Mouse (Mus musculus) heart, postnatal 0 days (tissue): ENCODE results near the gene Klhl29. TPM values are rescaled to one million over a fixed set of nuclear protein-coding genes. Genes with fewer than 3 reads are reported as not detected.

ENCODE experiments used
- ATAC-seq: fragments of 200-750 bp; cut with Nextera tagmentation; 2 replicates; pipeline ENCODE4 v1.8.0; 2017; ENCODE audit warnings: low read depth, moderate number of reproducible peaks, moderate library complexity; ENCODE audit not compliant: insufficient read depth
- DNase-seq: peaks from one replicate; pipeline ENCODE4 v3.0.0-alpha.2; 2016; ENCODE audit warnings: low spot score
- H3K27ac ChIP-seq: fragments of 300-500 bp; sonication (generic); 2 replicates; pipeline ENCODE4 v1.5.1; 2014; ENCODE audit warnings: low read depth, mild to moderate bottlenecking
- H3K27me3 ChIP-seq: fragments of 300-500 bp; sonication (generic); 2 replicates; pipeline ENCODE4 v1.6.1; 2014; ENCODE audit warnings: low read length, mixed read lengths; ENCODE audit not compliant: control insufficient read depth, insufficient read depth
- H3K36me3 ChIP-seq: fragments of 300-500 bp; sonication (generic); replicated peaks from 2 replicates; pipeline ENCODE4 v1.6.1; 2014; ENCODE audit warnings: low read length, mixed read lengths; ENCODE audit not compliant: control insufficient read depth, insufficient read depth
- H3K4me1 ChIP-seq: fragments of 300-500 bp; sonication (generic); 2 replicates; pipeline ENCODE4 v1.6.1; 2014; ENCODE audit warnings: antibody characterized with exemption; ENCODE audit not compliant: control insufficient read depth, insufficient read depth
- H3K4me2 ChIP-seq: fragments of 300-500 bp; sonication (generic); 2 replicates; pipeline ENCODE4 v1.6.1; 2014; ENCODE audit warnings: low read depth, mild to moderate bottlenecking, low read length, moderate library complexity
- H3K4me3 ChIP-seq: fragments of 300-500 bp; sonication (generic); 2 replicates; pipeline ENCODE4 v1.5.1; 2014; ENCODE audit warnings: low read depth, low read length
- H3K9ac ChIP-seq: fragments of 300-500 bp; sonication (generic); replicated peaks from 2 replicates; pipeline ENCODE4 v1.6.1; 2014; ENCODE audit warnings: low read depth, low read length, mixed read lengths
- H3K9me3 ChIP-seq: fragments of 300-500 bp; sonication (generic); replicated peaks from 2 replicates; pipeline ENCODE4 v1.6.1; 2016; ENCODE audit warnings: low read length; ENCODE audit not compliant: control insufficient read depth
- CTCF ChIP-seq: IDR thresholded peaks from 2 replicates; pipeline ENCODE4 v1.5.1; 2016; ENCODE audit warnings: antibody characterized with exemption, control low read depth, low read depth
- EP300 ChIP-seq: IDR thresholded peaks from 2 replicates; pipeline ENCODE4 v1.6.1; 2016; ENCODE audit warnings: antibody characterized with exemption, low read depth
- WGBS: fragments of 180-500 bp; shearing (Covaris S2); extraction: QIAGEN DNeasy Blood & Tissue Kit; methylation state at CpG from one replicate; pipeline ENCODE4 v1.1.7; 2014; 5-methylcytosine and 5-hydroxymethylcytosine counted together
- polyA plus RNA-seq: library from polyadenylated mRNA; unstranded; fragments of >200 nt; fragmentation: Nextera tagmentation; extraction: Ambion mirVana; gene quantifications from 2 replicates; pipeline ENCODE4 v1.2.1, GENCODE M21; 2015
- total RNA-seq: library from RNA; depleted of rRNA; stranded (reverse); fragments of >200 nt; gene quantifications from 2 replicates; pipeline ENCODE4 v1.2.3, GENCODE M21; 2014; ENCODE audit warnings: low replicate concordance

Klhl29 gene
- total and polyA plus RNA-seq, 2 experiments from 2014 or later: 0.04 to 0.11 TPM

- 47% methylated on average over 8 of the region's 8 CpGs for WGBS
- DNase-seq (no peak), ATAC-seq (peak; percentile 53; the same call in 1 of the 2 replicates)
- Histone ChIP-seq H3K9me3 (no peaks in the 10 kb centered on the region), H3K4me1 (no peaks in the 10 kb centered on the region), H3K36me3 (no peaks in the 10 kb centered on the region), H3K27ac (no peak overlapping the region), H3K9ac (no peak overlapping the region), H3K27me3 (no peaks in the 10 kb centered on the region), H3K4me2 (no peak overlapping the region), H3K4me3 (no peak overlapping the region)
- TF ChIP-seq CTCF (no peak), EP300 (no peak)
Observed at GRCm38 (mm10) chr12:5336927-5337712, 38.4 kb downstream of the Klhl29 start.

- no peaks in the 10 kb centered on the region for H3K4me1 ChIP-seq
- H3K36me3 ChIP-seq: no peaks in the 10 kb centered on the region
- H3K9ac ChIP-seq: no peak overlapping the region
- no peak overlapping the region for H3K27ac ChIP-seq
- ATAC-seq: no peak
- H3K4me2 ChIP-seq: no peak overlapping the region
- TF ChIP-seq EP300 (no peak), CTCF (no peak)
- H3K27me3 ChIP-seq: no peaks in the 10 kb centered on the region
- DNase-seq: no peak
- 73% methylated on average over 6 of the region's 6 CpGs for WGBS
- H3K4me3 ChIP-seq: no peak overlapping the region
- H3K9me3 ChIP-seq: no peaks in the 10 kb centered on the region
Observed at GRCm38 (mm10) chr12:5336331-5336730, 39.2 kb downstream of the Klhl29 start.

- no peak for ATAC-seq
- H3K4me2 ChIP-seq: no peak overlapping the region
- WGBS: 45% methylated on average over 9 of the region's 9 CpGs
Observed at GRCm38 (mm10) chr12:5334956-5335355, 40.5 kb downstream of the Klhl29 start.

GRCm38 (mm10) chr12:5334175-5334574, 41.3 kb downstream of the Klhl29 start:
- Histone ChIP-seq H3K9ac (no peak overlapping the region), H3K27me3 (no peaks in the 10 kb centered on the region), H3K4me3 (no peak overlapping the region), H3K27ac (no peak overlapping the region), H3K4me2 (no peak overlapping the region), H3K9me3 (no peaks in the 10 kb centered on the region), H3K36me3 (no peaks in the 10 kb centered on the region), H3K4me1 (no peaks in the 10 kb centered on the region)
- TF ChIP-seq EP300 (no peak), CTCF (no peak)
- DNase-seq (no peak), ATAC-seq (no peak)
- WGBS: 70% methylated on average over 2 of the region's 2 CpGs

More at GRCm38 (mm10) chr12:5334956-5335355, 40.5 kb downstream of the Klhl29 start:
- no peaks in the 10 kb centered on the region for H3K27me3 ChIP-seq
- DNase-seq: no peak
- no peaks in the 10 kb centered on the region for H3K9me3 ChIP-seq
- no peaks in the 10 kb centered on the region for H3K4me1 ChIP-seq
- H3K27ac ChIP-seq: no peak overlapping the region
- TF ChIP-seq CTCF (no peak), EP300 (no peak)
- H3K9ac ChIP-seq: no peak overlapping the region
- H3K36me3 ChIP-seq: no peaks in the 10 kb centered on the region
- no peak overlapping the region for H3K4me3 ChIP-seq

- Histone ChIP-seq H3K27ac (no peak overlapping the region), H3K4me1 (no peaks in the 10 kb centered on the region), H3K36me3 (no peaks in the 10 kb centered on the region), H3K27me3 (no peaks in the 10 kb centered on the region), H3K9ac (no peak overlapping the region), H3K4me2 (no peak overlapping the region), H3K4me3 (no peak overlapping the region), H3K9me3 (no peaks in the 10 kb centered on the region)
- WGBS: 70% methylated on average over 13 of the region's 13 CpGs
- no peak for DNase-seq
- ATAC-seq: no peak
- no peak for TF ChIP-seq EP300
- TF ChIP-seq CTCF: no peak
Observed at GRCm38 (mm10) chr12:5331810-5332484, 43.5 kb downstream of the Klhl29 start.
